Mouse (Mus musculus) testis, adult 2 months (tissue): Measurements from ENCODE around the gene Mpg. TPM values are rescaled to one million over a fixed set of nuclear protein-coding genes. Genes with fewer than 3 reads are reported as not detected.

Source experiments
- H3K27ac ChIP-seq: fragments of 200-500 bp; 2 replicates; pipeline ENCODE4 v1.5.1; 2012; ENCODE audit warnings: low read depth, low read length; ENCODE audit not compliant: control insufficient read depth, insufficient read depth
- H3K27me3 ChIP-seq: fragments of 200-500 bp; 2 replicates; pipeline ENCODE4 v1.6.1; 2012; ENCODE audit warnings: mild to moderate bottlenecking, low read length, moderate library complexity; ENCODE audit not compliant: control insufficient read depth, insufficient read depth
- H3K36me3 ChIP-seq: fragments of 200-500 bp; 2 replicates; pipeline ENCODE4 v1.6.1; 2012; ENCODE audit warnings: mild to moderate bottlenecking, low read length; ENCODE audit not compliant: control insufficient read depth, insufficient read depth
- H3K4me1 ChIP-seq: fragments of 200-500 bp; 2 replicates; pipeline ENCODE4 v1.6.1; 2012; ENCODE audit warnings: low read length; ENCODE audit not compliant: control insufficient read depth, insufficient read depth
- H3K4me3 ChIP-seq: fragments of 200-500 bp; 2 replicates; pipeline ENCODE4 v1.5.1; 2012; ENCODE audit warnings: low read depth, mild to moderate bottlenecking, low read length, moderate library complexity, mixed read lengths; ENCODE audit not compliant: control insufficient read depth
- CTCF ChIP-seq: fragments of 200-500 bp; IDR thresholded peaks from 2 replicates; pipeline ENCODE4 v1.5.1; 2012; ENCODE audit warnings: low read depth, mild to moderate bottlenecking, inconsistent platforms, low read length, moderate library complexity; ENCODE audit not compliant: control insufficient read depth, insufficient read depth, insufficient replicate concordance
- POLR2A ChIP-seq: fragments of 200-500 bp; IDR thresholded peaks from 2 replicates; pipeline ENCODE4 v1.6.1; 2012; ENCODE audit warnings: low read depth, mild to moderate bottlenecking, inconsistent platforms, low read length, moderate library complexity; ENCODE audit not compliant: control insufficient read depth
- polyA plus RNA-seq: library from polyadenylated mRNA; depleted of rRNA; stranded (reverse); fragments of >200 nt; gene quantifications from 2 replicates; pipeline ENCODE4 v1.2.3, GENCODE M21; 2012

The Mpg gene
- polyA plus RNA-seq, 1 experiment = 16.3 TPM

- TF ChIP-seq CTCF (no peak), POLR2A (no peak)
- Histone ChIP-seq H3K4me3 (no peak overlapping the region), H3K4me1 (peaks cover 25% of the 10 kb centered on the region), H3K36me3 (no peaks in the 10 kb centered on the region), H3K27ac (peak overlapping the region; percentile 65), H3K27me3 (0 out of 2 replicates have a peak, but pooled peaks cover 2% of the 10 kb centered on the region)
These were observed 1.7 kb upstream of the Mpg start for GRCm38 (mm10) chr11:32224468-32225139.

GRCm38 (mm10) chr11:32225222-32226104 is 842 bp upstream of the Mpg start:
- H3K27me3 ChIP-seq = 0 out of 2 replicates have a peak, but pooled peaks cover 2% of the 10 kb centered on the region
- H3K36me3 ChIP-seq = no peaks in the 10 kb centered on the region
- no peak overlapping the region for H3K4me3 ChIP-seq
- H3K4me1 ChIP-seq = peaks cover 25% of the 10 kb centered on the region
- TF ChIP-seq CTCF (no peak), POLR2A (no peak)
- H3K27ac ChIP-seq = peak overlapping the region; percentile 40

GRCm38 (mm10) chr11:32227041-32227440 is 736 bp downstream of the Mpg start:
- Histone ChIP-seq H3K27me3 (no peaks in the 10 kb centered on the region), H3K4me1 (peaks cover 19% of the 10 kb centered on the region), H3K4me3 (peak overlapping the region; percentile 93), H3K27ac (peak overlapping the region; percentile 85), H3K36me3 (no peaks in the 10 kb centered on the region)
- TF ChIP-seq POLR2A = no peak

GRCm38 (mm10) chr11:32227555-32227954 is 1.2 kb downstream of the Mpg start:
- no peak overlapping the region for H3K27ac ChIP-seq
- H3K4me1 ChIP-seq = peaks cover 15% of the 10 kb centered on the region
- no peaks in the 10 kb centered on the region for H3K27me3 ChIP-seq
- H3K36me3 ChIP-seq = no peaks in the 10 kb centered on the region
- H3K4me3 ChIP-seq = no peak overlapping the region
- TF ChIP-seq POLR2A = no peak
- no peak for TF ChIP-seq CTCF

DNA sequence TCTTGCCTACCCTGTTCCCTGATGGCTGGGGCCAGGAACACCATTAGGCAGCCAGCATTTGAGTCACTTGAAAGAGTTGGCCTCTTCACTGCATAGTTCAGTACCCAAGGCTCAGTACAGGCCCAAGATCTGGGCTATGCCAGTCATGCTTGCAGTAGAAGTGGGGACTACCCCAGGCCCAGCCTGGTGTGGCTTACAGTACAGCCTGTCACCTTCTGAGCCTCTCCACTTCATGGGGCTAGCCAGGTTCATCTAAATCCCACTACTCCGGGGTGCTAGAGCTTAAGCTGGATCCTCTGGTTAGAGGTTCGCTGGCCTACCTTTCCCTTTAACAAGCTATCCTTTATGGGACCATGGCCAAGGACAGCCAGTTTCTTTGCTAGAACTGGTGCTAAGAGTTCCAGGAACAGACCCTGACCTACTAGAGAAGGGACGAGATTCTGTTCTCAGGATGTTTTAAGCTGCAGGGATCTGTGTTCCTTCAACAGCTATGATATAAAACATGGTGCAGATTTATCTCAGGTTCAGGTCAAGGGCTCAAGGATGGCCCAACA is 2.1 kb downstream of the Mpg start:
- Histone ChIP-seq H3K27me3 (no peaks in the 10 kb centered on the region), H3K4me3 (no peak overlapping the region), H3K36me3 (no peaks in the 10 kb centered on the region; the same call in none of the 2 replicates), H3K4me1 (peaks cover 14% of the 10 kb centered on the region), H3K27ac (peak overlapping the region; percentile 58)
- TF ChIP-seq CTCF = no peak
- no peak for TF ChIP-seq POLR2A

- Histone ChIP-seq H3K36me3 (no peaks in the 10 kb centered on the region; the same call in none of the 2 replicates), H3K27me3 (no peaks in the 10 kb centered on the region), H3K4me3 (no peak overlapping the region), H3K27ac (no peak overlapping the region), H3K4me1 (peaks cover 12% of the 10 kb centered on the region)
- TF ChIP-seq POLR2A (no peak), CTCF (no peak)
These were observed 3.9 kb downstream of the Mpg start for GRCm38 (mm10) chr11:32230220-32230619.

GRCm38 (mm10) chr11:32231125-32231524 is 4.8 kb downstream of the Mpg start:
- Histone ChIP-seq H3K27me3 (no peaks in the 10 kb centered on the region), H3K27ac (no peak overlapping the region), H3K36me3 (no peaks in the 10 kb centered on the region; the same call in none of the 2 replicates), H3K4me1 (peaks cover 5% of the 10 kb centered on the region), H3K4me3 (no peak overlapping the region)
- TF ChIP-seq POLR2A = no peak
